Mouse (Mus musculus): ENCODE measurements around the gene Aprt. TPM values are rescaled to one million over a fixed set of nuclear protein-coding genes. Genes with fewer than 3 reads are reported as not detected.

The Aprt gene
- polyA plus RNA-seq, 1 experiment, result 136 TPM

DNA sequence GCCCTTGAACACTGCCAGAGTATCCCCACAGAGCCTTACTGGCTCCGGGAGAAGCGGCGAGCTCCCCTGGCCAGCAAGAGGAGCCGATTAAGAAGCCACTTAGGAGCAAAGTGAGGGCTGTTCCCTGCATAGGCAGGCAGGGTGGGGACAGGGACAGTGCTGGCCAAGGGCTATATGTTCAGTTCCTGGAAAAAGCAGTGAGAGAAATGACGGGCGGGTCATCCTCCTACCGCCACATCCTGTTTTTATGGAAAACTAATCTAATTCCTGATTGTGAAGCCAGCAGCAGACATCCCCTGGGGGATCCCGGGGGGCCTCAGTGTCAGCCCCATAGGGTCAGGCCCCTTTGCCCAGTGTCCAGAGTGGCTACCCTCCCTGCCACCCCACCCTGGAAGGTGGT, 45.4 kb downstream of the Aprt start:
- H3K27ac ChIP-seq (ENCODE audit: control insufficient read depth, insufficient read depth, low read length), result no peak overlapping the region

DNA sequence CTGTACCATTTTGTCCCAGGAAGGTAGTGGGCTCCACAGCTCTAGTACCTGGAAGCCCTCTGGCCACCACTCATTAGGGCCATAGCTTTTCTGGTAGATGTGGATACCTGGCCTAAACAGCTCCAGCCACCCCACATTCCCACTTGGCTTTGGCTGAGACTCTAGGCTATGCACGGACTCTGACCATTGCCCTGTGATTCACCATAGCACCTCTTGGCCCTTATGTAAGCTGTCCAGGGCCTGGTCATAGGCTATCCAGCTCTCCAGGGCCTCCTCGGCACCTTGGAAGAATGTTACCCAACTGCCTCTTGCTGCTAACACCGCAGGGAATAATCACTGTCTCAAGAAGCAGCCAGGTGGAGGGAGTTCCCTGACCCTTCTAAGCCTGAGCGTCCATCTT, 47.5 kb downstream of the Aprt start:
- Histone ChIP-seq H3K4me3 (ENCODE audit: control insufficient read depth, insufficient read depth, low read length) (no peak overlapping the region), H3K27ac (ENCODE audit: control insufficient read depth, insufficient read depth, low read length) (no peak overlapping the region), H3K36me3 (ENCODE audit: control insufficient read depth, insufficient read depth, low read length) (no peaks in the 10 kb centered on the region), H3K27me3 (ENCODE audit: control insufficient read depth, insufficient read depth, low read length) (no peaks in the 10 kb centered on the region), H3K4me1 (replicated peaks; ENCODE audit: control insufficient read depth, insufficient read depth, low read length) (peaks cover 22% of the 10 kb centered on the region)
- 97% methylated on average over 4 of the region's 4 CpGs for WGBS
- TF ChIP-seq CTCF (IDR thresholded peaks at IDR 0.05; ENCODE audit: borderline replicate concordance, control insufficient read depth, extremely low read depth, insufficient read depth, low read length, poor library complexity) (no peak), POLR2A (IDR thresholded peaks at IDR 0.05; ENCODE audit: control insufficient read depth, extremely low read depth, insufficient read depth, low read length, poor library complexity) (no peak)
- DNase-seq, result no peak

More for the DNA sequence above, 45.4 kb downstream of the Aprt start:
- Histone ChIP-seq H3K27me3 (ENCODE audit: control insufficient read depth, insufficient read depth, low read length) (no peaks in the 10 kb centered on the region), H3K4me3 (ENCODE audit: control insufficient read depth, insufficient read depth, low read length) (no peak overlapping the region), H3K4me1 (replicated peaks; ENCODE audit: control insufficient read depth, insufficient read depth, low read length) (peaks cover 16% of the 10 kb centered on the region), H3K36me3 (ENCODE audit: control insufficient read depth, insufficient read depth, low read length) (no peaks in the 10 kb centered on the region)
- no peak for DNase-seq
- WGBS, result over 99% methylated on average over 8 of the region's 8 CpGs
- TF ChIP-seq CTCF (IDR thresholded peaks at IDR 0.05; ENCODE audit: borderline replicate concordance, control insufficient read depth, extremely low read depth, insufficient read depth, low read length, poor library complexity), result no peak
- no peak for TF ChIP-seq POLR2A (IDR thresholded peaks at IDR 0.05; ENCODE audit: control insufficient read depth, extremely low read depth, insufficient read depth, low read length, poor library complexity)

DNA sequence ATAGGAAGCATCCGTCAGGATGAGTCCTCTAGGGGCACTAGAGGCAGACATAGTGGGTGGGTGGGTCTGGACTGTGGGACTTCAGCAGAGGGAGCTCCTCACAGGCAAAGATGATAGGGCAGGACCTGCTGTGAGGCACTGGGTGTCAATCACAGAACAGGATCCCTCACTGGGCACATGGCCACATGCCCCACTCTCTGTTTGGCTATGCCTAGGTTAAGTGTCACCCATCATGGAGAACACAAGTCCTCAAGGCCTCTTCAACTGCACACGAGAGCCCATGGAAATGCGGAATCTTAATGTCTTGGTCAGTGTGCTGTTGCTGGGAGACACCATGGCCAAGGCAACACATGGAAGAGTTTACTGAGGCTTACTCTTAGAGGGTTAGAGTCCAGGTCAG, 48.8 kb downstream of the Aprt start:
- no peaks in the 10 kb centered on the region for H3K27me3 ChIP-seq (ENCODE audit: control insufficient read depth, insufficient read depth, low read length)
- DNase-seq, result no peak
- 98% methylated on average over 3 of the region's 3 CpGs for WGBS
- H3K4me1 ChIP-seq (replicated peaks; ENCODE audit: control insufficient read depth, insufficient read depth, low read length), result peaks cover 19% of the 10 kb centered on the region
- H3K4me3 ChIP-seq (ENCODE audit: control insufficient read depth, insufficient read depth, low read length), result no peak overlapping the region
- H3K27ac ChIP-seq (ENCODE audit: control insufficient read depth, insufficient read depth, low read length), result no peak overlapping the region
- no peaks in the 10 kb centered on the region for H3K36me3 ChIP-seq (ENCODE audit: control insufficient read depth, insufficient read depth, low read length)
- TF ChIP-seq POLR2A (IDR thresholded peaks at IDR 0.05; ENCODE audit: control insufficient read depth, extremely low read depth, insufficient read depth, low read length, poor library complexity), result no peak
- no peak for TF ChIP-seq CTCF (IDR thresholded peaks at IDR 0.05; ENCODE audit: borderline replicate concordance, control insufficient read depth, extremely low read depth, insufficient read depth, low read length, poor library complexity)

DNA sequence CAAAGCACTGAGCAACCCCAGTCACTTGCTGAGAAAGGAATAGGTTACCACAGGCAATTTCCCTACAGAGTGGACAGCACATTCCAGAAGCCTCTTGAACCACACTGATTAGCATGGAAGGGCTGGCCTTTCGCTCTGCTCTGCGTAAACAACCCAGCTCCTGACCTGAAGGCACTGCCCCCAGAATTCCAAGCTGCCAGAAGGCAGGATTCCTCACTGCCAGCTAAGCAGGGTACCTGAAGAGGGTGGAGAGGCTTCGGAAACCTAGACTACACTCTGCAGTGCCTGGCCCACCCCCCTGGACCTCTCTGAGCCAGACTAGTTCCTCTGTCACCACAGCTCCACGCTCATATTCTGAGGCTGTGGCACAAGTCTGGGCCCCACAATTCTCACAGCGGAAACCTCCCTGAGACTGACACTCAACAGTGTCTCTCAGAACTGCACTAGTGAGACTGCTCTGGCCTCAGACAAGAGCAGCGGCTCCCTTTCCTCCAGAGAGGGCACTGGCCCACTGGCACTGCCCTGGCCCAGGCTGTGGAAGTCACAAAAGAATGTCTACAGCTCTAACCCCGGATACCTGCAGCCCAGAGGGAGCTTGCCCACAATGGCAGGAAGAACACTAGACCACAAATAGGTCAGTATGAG, 50.1 kb downstream of the Aprt start:
- no peaks in the 10 kb centered on the region for H3K36me3 ChIP-seq (ENCODE audit: control insufficient read depth, insufficient read depth, low read length)
- no peak for DNase-seq
- no peak overlapping the region for H3K4me3 ChIP-seq (ENCODE audit: control insufficient read depth, insufficient read depth, low read length)
- H3K27me3 ChIP-seq (ENCODE audit: control insufficient read depth, insufficient read depth, low read length), result no peaks in the 10 kb centered on the region
- WGBS, result 57% methylated on average over 7 of the region's 7 CpGs
- TF ChIP-seq POLR2A (IDR thresholded peaks at IDR 0.05; ENCODE audit: control insufficient read depth, extremely low read depth, insufficient read depth, low read length, poor library complexity) (no peak), CTCF (IDR thresholded peaks at IDR 0.05; ENCODE audit: borderline replicate concordance, control insufficient read depth, extremely low read depth, insufficient read depth, low read length, poor library complexity) (no peak)
- peak overlapping the region; percentile 40; the same call in 1 of the 2 replicates for H3K27ac ChIP-seq (ENCODE audit: control insufficient read depth, insufficient read depth, low read length)
- H3K4me1 ChIP-seq (replicated peaks; ENCODE audit: control insufficient read depth, insufficient read depth, low read length), result peaks cover 19% of the 10 kb centered on the region

DNA sequence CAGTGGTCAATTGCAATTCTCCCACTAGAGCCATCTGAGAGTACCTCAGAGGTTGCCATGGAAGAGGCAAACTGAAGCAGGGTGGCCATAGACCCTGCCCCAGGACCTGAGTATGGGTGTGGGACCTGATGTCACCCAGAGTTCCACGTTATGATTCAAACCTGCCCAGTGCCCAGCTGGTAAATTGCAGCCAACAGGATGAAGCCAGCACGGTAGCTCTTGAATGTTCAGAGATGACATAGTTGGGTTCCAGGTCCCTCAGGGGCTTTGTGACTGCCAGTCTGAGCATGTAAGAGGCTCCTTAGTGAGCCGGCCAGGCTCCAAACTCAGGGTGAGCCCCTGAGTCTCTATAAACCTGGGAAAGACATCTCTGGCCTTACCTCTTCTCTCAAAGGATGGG, 50.6 kb downstream of the Aprt start:
- TF ChIP-seq POLR2A (IDR thresholded peaks at IDR 0.05; ENCODE audit: control insufficient read depth, extremely low read depth, insufficient read depth, low read length, poor library complexity) (no peak), CTCF (IDR thresholded peaks at IDR 0.05; ENCODE audit: borderline replicate concordance, control insufficient read depth, extremely low read depth, insufficient read depth, low read length, poor library complexity) (no peak)
- 90% methylated on average over 3 of the region's 3 CpGs for WGBS
- no peak for DNase-seq
- Histone ChIP-seq H3K27me3 (ENCODE audit: control insufficient read depth, insufficient read depth, low read length) (no peaks in the 10 kb centered on the region), H3K27ac (ENCODE audit: control insufficient read depth, insufficient read depth, low read length) (no peak overlapping the region), H3K36me3 (ENCODE audit: control insufficient read depth, insufficient read depth, low read length) (no peaks in the 10 kb centered on the region), H3K4me3 (ENCODE audit: control insufficient read depth, insufficient read depth, low read length) (no peak overlapping the region), H3K4me1 (replicated peaks; ENCODE audit: control insufficient read depth, insufficient read depth, low read length) (peaks cover 19% of the 10 kb centered on the region)

DNA sequence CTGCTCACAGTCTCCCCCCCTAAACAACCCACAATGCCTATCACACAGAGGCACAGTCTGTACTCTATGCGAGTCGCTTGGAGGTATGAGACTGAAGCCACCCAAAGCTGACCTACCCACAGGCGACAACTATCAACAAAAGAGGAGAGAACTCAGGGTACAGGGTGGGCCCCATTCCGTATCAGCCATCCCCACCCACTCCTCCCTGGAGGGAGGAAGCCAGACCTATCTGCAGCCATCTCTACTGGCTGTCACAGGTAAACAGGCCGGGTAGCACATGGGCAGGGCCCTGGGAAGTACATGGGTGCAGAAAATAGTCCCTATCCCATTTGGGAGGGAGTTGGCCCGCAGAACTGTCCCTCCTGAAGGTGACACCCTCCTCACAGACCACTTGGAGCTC, 51.7 kb downstream of the Aprt start:
- Histone ChIP-seq H3K27me3 (ENCODE audit: control insufficient read depth, insufficient read depth, low read length) (no peaks in the 10 kb centered on the region), H3K36me3 (ENCODE audit: control insufficient read depth, insufficient read depth, low read length) (no peaks in the 10 kb centered on the region), H3K4me3 (ENCODE audit: control insufficient read depth, insufficient read depth, low read length) (no peak overlapping the region), H3K4me1 (replicated peaks; ENCODE audit: control insufficient read depth, insufficient read depth, low read length) (peaks cover 15% of the 10 kb centered on the region), H3K27ac (ENCODE audit: control insufficient read depth, insufficient read depth, low read length) (no peak overlapping the region)
- WGBS, result 90% methylated on average over 6 of the region's 6 CpGs
- no peak for TF ChIP-seq POLR2A (IDR thresholded peaks at IDR 0.05; ENCODE audit: control insufficient read depth, extremely low read depth, insufficient read depth, low read length, poor library complexity)
- TF ChIP-seq CTCF (IDR thresholded peaks at IDR 0.05; ENCODE audit: borderline replicate concordance, control insufficient read depth, extremely low read depth, insufficient read depth, low read length, poor library complexity), result no peak
- DNase-seq, result no peak

Other genes starting within 250 kb of the Aprt start
- 0.35 and 0.51 TPM in 2 replicates for gene Trhr2, start 216.2 kb downstream of the Aprt start, polyA plus RNA-seq (2012; rRNA removed)
- 66.3 and 69.8 TPM in 2 replicates for gene Zc3h18, start 200.3 kb downstream of the Aprt start, polyA plus RNA-seq (2012; rRNA removed)
- 0.47 and 1.4 TPM in 2 replicates for gene Il17c, start 154.9 kb downstream of the Aprt start, polyA plus RNA-seq (2012; rRNA removed)
- gene Cyba, start 144.0 kb downstream of the Aprt start, polyA plus RNA-seq (2012; rRNA removed), result 671 and 705 TPM in 2 replicates
- 25.0 and 26.2 TPM in 2 replicates for gene Mvd, start 133.5 kb downstream of the Aprt start, polyA plus RNA-seq (2012; rRNA removed)
- 47.1 and 51.1 TPM in 2 replicates for gene Snai3, start 116.2 kb downstream of the Aprt start, polyA plus RNA-seq (2012; rRNA removed)
- gene Rnf166, start 100.8 kb downstream of the Aprt start, polyA plus RNA-seq (2012; rRNA removed), result 273 and 296 TPM in 2 replicates
- 118 and 136 TPM in 2 replicates for gene Ctu2, start 100.8 kb downstream of the Aprt start, polyA plus RNA-seq (2012; rRNA removed)
- 93.6 and 106 TPM in 2 replicates for gene Piezo1, start 25.6 kb downstream of the Aprt start, polyA plus RNA-seq (2012; rRNA removed)
- 136 and 210 TPM in 2 replicates for gene Cdt1, start 8.9 kb downstream of the Aprt start, polyA plus RNA-seq (2012; rRNA removed)
- 15.6 and 19.2 TPM in 2 replicates for gene Galns, start 34.6 kb upstream of the Aprt start, polyA plus RNA-seq (2012; rRNA removed)
- gene Trappc2l, start 34.7 kb upstream of the Aprt start, polyA plus RNA-seq (2012; rRNA removed), result 104 and 133 TPM in 2 replicates
- 0.20 and 0.42 TPM in 2 replicates for gene Pabpn1l, start 45.8 kb upstream of the Aprt start, polyA plus RNA-seq (2012; rRNA removed)
- gene Cbfa2t3, start 122.2 kb upstream of the Aprt start, polyA plus RNA-seq (2012; rRNA removed), result 62.3 and 76.8 TPM in 2 replicates
- 17.5 and 19.6 TPM in 2 replicates for gene Acsf3, start 198.6 kb upstream of the Aprt start, polyA plus RNA-seq (2012; rRNA removed)